Comparison of ENCODE assay signal across 11 mouse cellular contexts in genomic region chrX:75046921-75047635, GRCm38 (mm10). TPM values are rescaled to one million over a fixed set of nuclear protein-coding genes. Genes with fewer than 3 reads are reported as not detected.
DNase-seq lines count a peak whose midpoint lies in the region; ATAC-seq and TF ChIP-seq lines count a peak whose summit lies in the region.
"Had no signal": no experiment of that assay in that cellular context is flagged by ENCODE, and none has a peak within 500 bp of the region (broad histone marks: within the 10 kb centered on the region; RNA-seq: fewer than 3 reads in every experiment).

No protein-coding gene starts in this region.

- H3K27me3 ChIP-seq in liver, adult 2 months (ENCODE audit: control insufficient read depth, insufficient read depth, low read length) = no peaks in the 10 kb centered on the region
- H3K27me3 ChIP-seq in liver, embryonic 11.5 days (replicated peaks; ENCODE audit: control insufficient read depth, insufficient read depth, low read length) = no peaks in the 10 kb centered on the region
- H3K27me3 ChIP-seq: hindbrain, embryonic 15.5 days; midbrain, embryonic 13.5 days had no signal

- TF ChIP-seq POLR2A in liver, adult 2 months (IDR thresholded peaks at IDR 0.05; ENCODE audit: extremely low read depth, insufficient read depth, low read length) = no peak

- DNase-seq in liver, adult 2 months (ENCODE audit: extremely low read depth, low read depth, low spot score) = peak; percentile 71
- no peak for DNase-seq in liver, embryonic 11.5 days (ENCODE audit: low spot score)
- peak; percentile 47 for DNase-seq in brain, adult 2 months (ENCODE audit: low read depth, low spot score)
- peak; percentile 5 to 37 for DNase-seq in heart, postnatal 14 days
- DNase-seq in lung, postnatal 36 days = peak; percentile 59
- no peak for DNase-seq in spleen, postnatal 4 days (ENCODE audit: low spot score in 2 of 2)
- no peak for DNase-seq in left cerebral cortex, adult 2 months (ENCODE audit: extremely low spot score in 1 of 2, low spot score in 2 of 2)

- H3K9me3 ChIP-seq in liver, embryonic 11.5 days (ENCODE audit: control insufficient read depth, low read length) = no peaks in the 10 kb centered on the region
- H3K9me3 ChIP-seq: hindbrain, embryonic 15.5 days; midbrain, embryonic 13.5 days had no signal

- TF ChIP-seq CTCF in liver, adult 2 months (IDR thresholded peaks at IDR 0.05; ENCODE audit: low read depth, low read length) = no peak
- TF ChIP-seq CTCF in left cerebral cortex, adult 2 months (IDR thresholded peaks at IDR 0.05) = no peak

- H3K36me3 ChIP-seq in liver, adult 2 months (ENCODE audit: control insufficient read depth, insufficient read depth, low read length) = no peaks in the 10 kb centered on the region
- H3K36me3 ChIP-seq in liver, embryonic 11.5 days (ENCODE audit: control insufficient read depth, insufficient read depth, low read length) = no peaks in the 10 kb centered on the region
- H3K36me3 ChIP-seq: hindbrain, embryonic 15.5 days; midbrain, embryonic 13.5 days had no signal

- no peak overlapping the region for H3K27ac ChIP-seq in liver, adult 2 months (replicated peaks; ENCODE audit: insufficient read depth, low read depth, low read length)
- H3K27ac ChIP-seq in liver, embryonic 11.5 days (ENCODE audit: low read depth, low read length) = no peak overlapping the region
- no peak overlapping the region for H3K27ac ChIP-seq in left cerebral cortex, adult 2 months
- H3K27ac ChIP-seq: hindbrain, embryonic 15.5 days; midbrain, embryonic 13.5 days had no signal

- 0 out of 2 replicates have a peak overlapping the region, but pooled peaks have one; percentile 20 for H3K4me3 ChIP-seq in liver, adult 2 months (ENCODE audit: insufficient read depth, low read depth, low read length)
- H3K4me3 ChIP-seq in liver, embryonic 11.5 days (ENCODE audit: low read depth, low read length) = no peak overlapping the region
- H3K4me3 ChIP-seq in left cerebral cortex, adult 2 months = no peak overlapping the region
- H3K4me3 ChIP-seq: hindbrain, embryonic 15.5 days; midbrain, embryonic 13.5 days had no signal

- ATAC-seq in liver, embryonic 11.5 days (replicated peaks; ENCODE audit: low FRiP score) = no peak
- ATAC-seq in megakaryocyte progenitor cell, adult 5-6 weeks (replicated peaks; ENCODE audit: poor library complexity) = no peak
- ATAC-seq: midbrain, embryonic 13.5 days; Patski had no signal

- no peaks in the 10 kb centered on the region for H3K79me2 ChIP-seq in liver, adult 2 months (ENCODE audit: control insufficient read depth, insufficient read depth, low read length)

- H3K9ac ChIP-seq in liver, adult 2 months (ENCODE audit: low read depth, low read length) = no peak overlapping the region
- H3K9ac ChIP-seq in liver, embryonic 11.5 days (ENCODE audit: low read depth, low read length) = no peak overlapping the region
- H3K9ac ChIP-seq: hindbrain, embryonic 15.5 days; midbrain, embryonic 13.5 days had no signal

- H3K4me2 ChIP-seq in liver, embryonic 11.5 days = no peak overlapping the region
- H3K4me2 ChIP-seq: hindbrain, embryonic 15.5 days; midbrain, embryonic 13.5 days had no signal

- intact Hi-C loops in heart, postnatal 14 days (cut with DNase I) = no loop called here
- intact Hi-C loops in left cerebral cortex, adult 2 months (cut with DNase I) = no loop called here

- peaks cover 2% of the 10 kb centered on the region; the same call in 1 of the 2 replicates for H3K4me1 ChIP-seq in liver, adult 2 months (ENCODE audit: control insufficient read depth, insufficient read depth, low read length)
- H3K4me1 ChIP-seq in liver, embryonic 11.5 days (replicated peaks; ENCODE audit: control insufficient read depth, insufficient read depth, low read length) = no peaks in the 10 kb centered on the region
- H3K4me1 ChIP-seq: hindbrain, embryonic 15.5 days; midbrain, embryonic 13.5 days had no signal

- 7% methylated on average over 3 of the region's 3 CpGs for WGBS in liver, adult 2 months
- 67% methylated on average over 3 of the region's 3 CpGs for WGBS in liver, embryonic 11.5 days

RNA-seq across cellular contexts. Expression of gene Gab3, which starts 38.2 kb away (rescaled TPM):
- 0.28 and 0.40 TPM in 2 replicates for total RNA-seq in liver, adult 2 months (2014; rRNA removed)
- 0.11 and 0.18 TPM in 2 replicates for polyA plus RNA-seq in liver, adult 2 months (2012; rRNA removed)
- polyA plus RNA-seq in liver, embryonic 11.5 days (2014; fragmentation: Nextera tagmentation; extraction: Ambion mirVana) = 1.1 and 1.3 TPM in 2 replicates
- 1 to 10 TPM; 2.2 to 2.4 TPM for total RNA-seq in heart, postnatal 14 days (2021)
- total RNA-seq in megakaryocyte progenitor cell, adult 5-6 weeks (2015) = 3.4 and 4.1 TPM in 2 replicates
- total RNA-seq in megakaryocyte progenitor cell, adult 5-6 weeks (2017) = 2.0 and 2.5 TPM in 2 replicates
- total RNA-seq in left cerebral cortex, adult 2 months (2021) = 1 to 10 TPM; 1.9 to 2.2 TPM

RNA-seq across cellular contexts. Expression of gene Dkc1, which starts 48.6 kb away (rescaled TPM):
- total RNA-seq in liver, adult 2 months (2014; rRNA removed) = 22.4 and 24.0 TPM in 2 replicates
- polyA plus RNA-seq in liver, adult 2 months (2012; rRNA removed) = 6.2 and 9.4 TPM in 2 replicates
- polyA plus RNA-seq in liver, embryonic 11.5 days (2014; fragmentation: Nextera tagmentation; extraction: Ambion mirVana) = 208 and 220 TPM in 2 replicates
- 10 to 100 TPM; 25.9 to 26.4 TPM for total RNA-seq in heart, postnatal 14 days (2021)
- total RNA-seq in megakaryocyte progenitor cell, adult 5-6 weeks (2015) = 209 and 242 TPM in 2 replicates
- total RNA-seq in megakaryocyte progenitor cell, adult 5-6 weeks (2017) = 378 and 464 TPM in 2 replicates
- total RNA-seq in left cerebral cortex, adult 2 months (2021) = 10 to 100 TPM; 23.4 to 33.7 TPM

Comparison
In these comparisons a context has a peak if more than half of its experiments do, and no peak if none do; other contexts are left out.
1. DNase-seq: peak in liver, adult 2 months (single experiment), brain, adult 2 months (single experiment), heart, postnatal 14 days (2 of 2) and lung, postnatal 36 days (single experiment); none in liver, embryonic 11.5 days (single experiment), spleen, postnatal 4 days (0 of 2) and left cerebral cortex, adult 2 months (0 of 2).